Mouse (Mus musculus) retina, embryonic 14.5 days (tissue): Measurements from ENCODE around the gene 4930402K13Rik.
"Not testable (repeated sequence)": the region's sequence is repeated elsewhere in the genome, so short reads cannot be mapped to it uniquely, and the experiment has no call there.

Experiments used
- DNase-seq: peaks from one replicate; pipeline ENCODE4 v3.0.0-alpha.2; 2015; ENCODE audit warnings: low spot score

Gene 4930402K13Rik

DNA sequence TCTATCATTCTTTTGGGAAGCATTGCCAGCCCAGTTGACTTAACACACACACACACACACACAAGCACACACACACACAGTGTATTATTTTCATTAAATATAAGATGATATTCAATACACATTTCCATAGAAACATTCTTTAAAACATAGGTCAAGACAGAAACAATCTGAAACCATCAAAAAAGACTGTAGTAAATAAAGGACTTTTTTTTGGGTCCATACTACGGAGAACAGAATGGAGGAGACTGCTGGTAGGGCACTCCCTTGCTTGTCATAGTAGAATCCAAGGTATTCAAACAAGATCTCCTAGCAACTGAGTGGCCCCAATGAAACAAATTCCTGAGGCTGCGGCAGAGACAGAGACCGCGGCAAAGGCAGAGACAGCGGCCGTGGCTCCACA is at the start of gene 4930402K13Rik:
4930402K13Rik (plus strand) TSS at position 301 of the 400 bp plus-strand sequence.
- DNase-seq: no peak

DNA sequence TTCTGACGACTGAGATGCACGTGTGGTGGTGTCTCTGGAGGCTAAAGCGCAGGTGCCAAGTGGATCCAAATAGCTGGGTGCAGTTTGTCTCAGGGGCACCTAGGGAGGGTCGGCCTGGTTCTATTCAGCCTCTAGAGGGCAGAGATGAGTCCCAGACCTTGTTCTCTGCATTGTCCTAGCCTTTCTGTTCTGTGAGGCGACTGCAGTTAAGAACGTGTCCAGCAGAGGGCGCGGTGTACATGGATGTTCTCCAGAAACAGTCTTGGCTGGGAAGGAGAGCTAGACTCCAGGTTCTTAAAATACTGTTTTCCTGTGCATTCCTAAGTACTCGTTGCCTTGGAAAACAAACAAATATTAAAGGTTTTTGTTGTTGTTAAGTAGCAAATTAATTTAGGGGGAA is 43.4 kb upstream of the 4930402K13Rik start:
- DNase-seq: not testable (repeated sequence)

DNA sequence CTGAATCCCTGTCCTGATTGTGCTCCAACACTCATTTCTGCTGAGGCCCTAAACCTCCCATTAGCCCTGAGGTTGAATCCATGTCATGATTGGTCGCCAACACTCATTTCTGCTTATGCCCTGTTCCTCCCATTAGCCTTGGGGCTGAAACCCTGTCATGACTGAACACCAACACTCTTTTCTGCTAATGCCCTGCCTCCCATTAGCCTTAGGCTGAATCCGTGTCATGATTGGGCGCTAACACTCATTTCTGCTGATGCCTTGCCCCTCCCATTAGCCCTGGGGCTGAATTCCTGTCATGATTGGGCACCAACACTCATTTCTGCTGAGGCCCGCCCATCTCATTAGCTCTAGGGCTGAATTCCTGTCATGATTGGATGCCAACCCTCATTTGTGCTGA is 42.3 kb upstream of the 4930402K13Rik start:
- no peak for DNase-seq

DNA sequence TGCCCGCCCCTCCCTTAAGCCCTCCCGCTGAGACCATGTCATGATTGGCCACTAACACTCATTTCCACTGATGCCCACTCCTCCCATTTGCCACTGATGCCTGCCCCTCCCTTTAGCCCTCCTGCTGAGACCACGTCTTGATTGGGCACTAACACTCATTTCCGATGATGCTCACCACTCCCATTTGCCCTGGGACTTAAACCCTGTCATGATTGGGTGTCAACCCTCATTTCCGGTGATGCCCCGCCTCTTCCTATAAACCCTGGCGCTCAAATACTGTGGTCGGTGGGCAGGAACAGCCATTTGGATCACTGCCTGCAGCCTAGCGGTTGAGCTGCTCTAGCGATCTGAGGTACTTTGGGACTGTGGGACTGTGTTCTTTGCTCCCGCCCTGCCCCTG is 41.6 kb upstream of the 4930402K13Rik start, which contains the start of gene Fthl17f:
Fthl17f (plus strand) TSS at position 301 of the 400 bp plus-strand sequence.
- not testable (repeated sequence) for DNase-seq

DNA sequence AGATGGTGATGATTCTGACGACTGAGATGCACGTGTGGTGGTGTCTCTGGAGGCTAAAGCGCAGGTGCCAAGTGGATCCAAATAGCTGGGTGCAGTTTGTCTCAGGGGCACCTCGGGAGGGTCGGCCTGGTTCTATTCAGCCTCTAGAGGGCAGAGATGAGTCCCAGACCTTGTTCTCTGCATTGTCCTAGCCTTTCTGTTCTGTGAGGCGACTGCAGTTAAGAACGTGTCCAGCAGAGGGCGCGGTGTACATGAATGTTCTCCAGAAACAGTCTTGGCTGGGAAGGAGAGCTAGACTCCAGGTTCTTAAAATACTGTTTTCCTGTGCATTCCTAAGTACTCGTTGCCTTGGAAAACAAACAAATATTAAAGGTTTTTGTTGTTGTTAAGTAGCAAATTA is 26.7 kb upstream of the 4930402K13Rik start:
- peak; percentile 20 for DNase-seq

DNA sequence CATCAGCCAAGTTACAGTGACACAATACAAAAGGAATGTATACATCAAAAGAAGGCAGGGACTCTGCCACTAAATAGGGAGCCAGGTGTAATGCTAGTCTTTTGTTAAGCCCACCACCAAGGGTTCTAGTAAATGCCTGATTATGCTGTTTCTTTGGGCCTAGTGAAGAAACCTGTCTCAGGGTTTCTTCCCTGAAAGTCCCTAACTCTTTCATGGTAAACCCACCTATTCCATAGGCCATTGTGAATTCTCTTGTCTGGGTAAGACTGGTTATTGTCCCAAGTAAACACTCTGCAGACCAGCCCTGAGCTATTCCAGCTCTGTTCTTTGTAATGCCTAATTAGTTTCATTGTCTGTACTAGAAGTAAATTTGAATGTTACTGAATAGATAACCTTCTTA is 9.3 kb upstream of the 4930402K13Rik start:
- DNase-seq: not testable (repeated sequence)

DNA sequence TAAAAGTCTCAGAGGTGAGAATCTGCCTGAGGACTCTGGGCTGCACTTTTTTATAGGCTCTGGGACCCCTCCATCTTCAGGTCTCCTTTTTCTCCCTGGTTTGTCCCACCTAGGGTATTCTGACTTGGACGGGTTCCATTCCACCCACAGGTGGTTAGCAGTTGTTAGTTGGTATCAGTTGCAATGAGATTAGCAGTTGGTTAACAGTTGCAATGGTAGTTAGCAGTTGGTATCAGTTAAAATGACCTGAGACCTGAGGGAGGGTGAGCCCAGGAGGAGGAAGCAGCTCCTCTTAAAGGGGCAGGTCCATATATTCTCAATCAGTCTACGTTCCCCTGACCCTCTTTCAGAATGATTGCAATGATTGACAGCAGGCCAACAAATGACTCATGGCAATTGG is 6.0 kb downstream of the 4930402K13Rik start:
- no peak for DNase-seq

DNA sequence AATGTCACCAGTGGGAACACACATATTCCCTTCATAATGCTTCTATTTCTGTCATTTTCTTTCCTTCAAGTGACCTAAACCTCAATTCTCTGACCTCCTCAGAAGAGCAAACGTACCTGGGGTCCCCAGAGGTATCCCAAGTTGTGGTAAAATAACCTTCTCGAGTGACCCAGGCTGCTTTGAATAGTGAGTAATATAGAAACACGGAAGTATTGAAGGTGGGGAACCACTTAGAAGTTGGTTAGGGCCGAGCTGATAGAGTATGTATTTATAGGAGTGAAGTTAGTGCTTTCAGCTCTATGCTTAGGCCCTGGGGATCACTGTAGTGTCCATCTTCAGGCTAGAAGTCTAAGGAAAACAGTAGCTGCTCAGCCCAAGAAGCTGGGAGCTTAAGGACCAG is 20.6 kb downstream of the 4930402K13Rik start:
- DNase-seq: no peak

DNA sequence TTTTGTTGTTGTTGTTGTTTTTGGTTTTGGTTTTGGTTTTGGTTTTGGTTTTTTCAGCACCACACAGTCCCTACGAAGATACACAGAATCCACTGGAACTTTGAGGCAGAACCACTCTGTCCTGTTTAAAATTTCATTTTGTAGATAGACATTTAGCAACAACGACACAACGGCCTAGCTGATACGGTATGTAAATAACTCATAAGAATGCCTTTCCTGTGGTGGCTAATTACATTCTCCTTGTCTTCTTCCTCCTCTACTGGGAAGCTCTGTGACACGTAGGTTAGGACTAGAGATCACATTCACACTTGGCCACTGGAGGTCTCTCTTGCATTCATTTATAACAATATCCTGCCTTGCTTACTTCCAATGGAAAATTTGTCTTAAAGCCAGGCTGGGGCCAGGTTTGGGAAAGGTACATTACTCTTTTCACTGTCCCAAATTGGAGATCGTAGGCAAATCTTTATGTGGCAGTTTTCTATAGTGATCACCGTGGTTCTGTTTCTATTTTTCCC is 24.0 kb downstream of the 4930402K13Rik start:
- DNase-seq: peak; percentile 46

DNA sequence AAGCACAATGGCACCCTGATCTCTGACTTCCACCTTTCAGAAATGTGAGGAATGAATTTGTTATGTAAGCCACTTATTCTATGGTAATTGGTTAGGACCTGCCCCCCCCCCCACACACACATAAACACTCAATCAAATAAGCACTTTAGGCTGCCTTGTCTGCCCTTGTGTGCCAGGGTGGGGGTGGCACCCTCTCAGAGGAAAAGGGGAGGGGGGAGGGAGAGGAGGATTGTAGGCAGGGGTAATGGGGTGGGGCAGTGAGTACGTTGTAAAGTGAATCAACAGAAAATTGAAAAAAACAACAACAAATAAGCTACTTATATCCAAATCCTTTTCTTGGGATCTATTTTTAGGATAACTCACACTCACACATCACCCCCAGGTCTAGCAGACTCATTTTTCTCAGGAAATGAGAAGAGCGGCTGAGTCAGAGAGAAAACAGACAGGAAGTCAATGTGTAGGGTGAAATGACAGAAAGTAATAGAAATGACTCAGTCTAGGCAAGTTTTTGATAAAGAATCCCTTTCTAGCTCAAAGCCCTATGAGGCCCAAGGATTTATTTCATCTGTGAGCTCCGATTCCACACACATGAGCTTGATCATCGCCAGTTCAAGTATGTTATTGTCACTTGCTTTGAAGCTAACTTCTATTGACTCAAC is 35.1 kb downstream of the 4930402K13Rik start:
- no peak for DNase-seq

DNA sequence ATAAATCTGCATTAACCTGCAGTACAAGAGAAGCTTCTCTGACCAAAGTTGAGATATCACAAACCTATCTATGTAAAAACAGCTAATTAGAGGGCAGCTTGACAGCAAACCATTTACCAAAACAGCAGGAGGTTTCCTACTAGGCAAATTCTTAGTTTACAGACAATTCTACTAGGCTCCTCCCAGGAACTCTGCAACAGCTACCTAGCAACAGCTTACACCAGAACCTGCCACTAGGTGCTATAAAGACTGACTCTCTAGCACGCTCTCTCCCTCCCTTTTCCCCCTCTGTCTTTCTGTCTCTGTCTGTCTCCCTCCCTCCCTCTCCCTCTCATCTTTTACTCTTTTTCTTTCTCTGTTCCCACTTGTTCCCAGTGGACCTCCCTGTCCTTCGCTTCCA is 38.3 kb downstream of the 4930402K13Rik start:
- DNase-seq: peak; percentile 1
